Mouse (Mus musculus): ENCODE measurements around the gene D7Ertd443e. TPM values are rescaled to one million over a fixed set of nuclear protein-coding genes. Genes with fewer than 3 reads are reported as not detected.

D7Ertd443e gene
- 1 to 10 TPM; 6.7 to 9.5 (median 7.6) TPM for total RNA-seq (2022)

DNA sequence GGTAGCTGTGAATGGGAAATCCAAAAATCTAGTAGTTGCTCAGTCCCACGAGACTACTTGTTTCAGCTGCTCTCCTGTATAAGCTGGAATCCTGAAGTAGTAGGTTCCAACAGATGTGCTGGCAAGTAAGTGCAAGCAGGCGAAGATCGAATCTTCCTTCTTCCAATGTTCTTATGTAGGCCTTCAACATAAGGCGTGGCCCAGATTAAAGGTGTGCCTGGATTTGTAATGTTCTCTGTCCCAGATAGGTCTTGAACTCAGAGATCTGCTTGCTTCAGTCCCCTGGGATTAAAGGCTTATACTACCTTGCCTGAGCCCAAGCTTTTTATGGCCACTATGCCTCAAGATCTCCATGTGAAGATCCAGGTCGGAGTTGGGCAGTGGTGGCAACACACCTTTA is at the start of gene D7Ertd443e:
TSS of gene D7Ertd443e (minus strand) at position 101 of the 400 bp plus-strand sequence.
- no peak for DNase-seq (ENCODE audit: low spot score)

- DNase-seq (ENCODE audit: low spot score): no peak
Measured at GRCm38 (mm10) chr7:134431681-134432080, 46.2 kb upstream of the D7Ertd443e start.

GRCm38 (mm10) chr7:134428676-134429075 is 43.2 kb upstream of the D7Ertd443e start:
- no peak for DNase-seq (ENCODE audit: low spot score)

DNA sequence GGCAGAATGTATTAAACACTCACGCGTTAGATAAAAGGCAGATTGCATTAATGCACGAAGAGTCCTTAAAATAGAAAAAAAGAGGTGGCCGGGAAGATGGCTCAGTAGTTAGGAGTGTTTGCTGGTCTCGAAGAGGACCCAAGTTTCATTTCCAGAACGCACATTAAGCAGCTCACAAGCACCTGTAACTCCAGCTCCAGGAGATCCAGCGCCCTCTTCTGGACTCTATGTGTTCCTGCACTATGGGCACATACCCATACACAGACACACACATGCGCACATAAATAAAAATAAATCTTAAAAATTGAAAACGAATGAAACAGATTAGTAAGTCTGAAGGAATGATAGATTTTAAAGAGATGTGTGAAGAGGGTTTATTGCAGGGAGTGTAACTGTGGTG is 29.6 kb upstream of the D7Ertd443e start:
- no peak for DNase-seq (ENCODE audit: low spot score)

DNA sequence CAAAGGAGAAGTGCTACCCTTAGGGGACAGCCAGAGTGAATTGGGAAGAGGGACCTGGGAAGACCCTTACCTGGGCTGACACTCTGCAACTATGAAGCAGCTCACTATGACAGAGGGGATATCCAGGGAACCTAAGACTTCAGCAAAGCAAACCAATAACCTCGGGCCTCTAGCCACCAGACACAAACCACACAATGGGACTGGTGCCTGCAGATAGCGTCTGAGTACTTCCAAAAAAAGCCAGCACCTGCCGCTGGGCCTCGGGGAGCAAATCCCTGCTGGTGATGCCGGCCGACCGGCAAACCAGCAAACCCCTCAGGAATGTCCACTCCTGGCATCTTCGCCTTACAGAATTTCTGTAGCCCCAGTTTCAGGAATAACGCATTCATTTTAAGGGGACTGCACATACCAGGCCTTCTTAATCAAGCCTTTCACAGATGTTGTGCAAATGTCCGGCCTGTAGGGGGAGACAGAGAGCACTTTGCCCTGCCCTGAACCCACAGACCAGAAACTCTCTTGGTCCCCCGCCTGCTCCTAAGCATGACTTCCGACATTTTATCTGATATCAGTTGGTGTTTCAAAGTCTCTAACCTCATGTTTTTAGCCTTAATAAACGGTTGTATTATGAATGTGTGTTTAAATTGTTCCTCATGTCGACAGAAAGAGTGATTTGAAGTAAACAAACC is 28.7 kb upstream of the D7Ertd443e start:
- no peak for DNase-seq (ENCODE audit: low spot score)

- no peak for DNase-seq (ENCODE audit: low spot score)
Measured at GRCm38 (mm10) chr7:134408641-134409040, 23.2 kb upstream of the D7Ertd443e start.

DNA sequence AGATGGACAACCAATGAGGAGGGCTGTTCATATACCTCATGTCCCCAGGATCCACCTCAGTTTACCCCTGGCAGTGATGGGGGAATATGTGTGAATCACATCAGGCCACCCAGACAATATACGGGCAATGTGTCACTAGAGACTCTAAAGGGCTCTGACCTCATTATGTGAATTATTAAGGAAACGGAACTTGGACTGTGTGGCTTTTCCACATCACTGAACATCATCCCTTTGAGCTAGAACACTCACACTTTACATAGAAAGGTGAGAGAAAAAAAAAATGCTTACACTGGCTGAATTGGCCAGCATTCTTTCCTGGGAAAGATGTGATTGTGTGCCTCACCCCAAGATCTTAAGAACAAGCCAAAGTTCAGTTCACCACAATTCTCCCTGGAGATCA is 15.3 kb upstream of the D7Ertd443e start:
- no peak for DNase-seq (ENCODE audit: low spot score)

DNA sequence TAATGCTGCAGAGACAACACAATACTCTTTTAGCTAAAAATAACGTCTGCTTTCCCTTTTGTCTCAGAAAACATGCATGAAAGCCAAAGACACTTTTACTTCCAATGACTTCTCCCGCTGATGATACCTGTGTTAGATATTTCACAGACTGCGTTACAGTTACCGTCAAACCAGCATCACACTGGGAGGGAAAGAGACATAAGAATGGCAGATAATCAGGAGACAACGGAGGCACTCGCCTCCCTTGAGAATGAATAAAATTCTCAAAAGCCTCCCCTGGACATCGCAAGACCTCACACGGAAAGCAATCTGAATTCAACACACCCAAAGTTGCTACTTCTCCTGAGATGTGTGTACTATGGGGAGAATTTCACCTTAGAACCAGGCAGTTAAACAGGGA is 11.3 kb upstream of the D7Ertd443e start:
- DNase-seq (ENCODE audit: low spot score): no peak

DNA sequence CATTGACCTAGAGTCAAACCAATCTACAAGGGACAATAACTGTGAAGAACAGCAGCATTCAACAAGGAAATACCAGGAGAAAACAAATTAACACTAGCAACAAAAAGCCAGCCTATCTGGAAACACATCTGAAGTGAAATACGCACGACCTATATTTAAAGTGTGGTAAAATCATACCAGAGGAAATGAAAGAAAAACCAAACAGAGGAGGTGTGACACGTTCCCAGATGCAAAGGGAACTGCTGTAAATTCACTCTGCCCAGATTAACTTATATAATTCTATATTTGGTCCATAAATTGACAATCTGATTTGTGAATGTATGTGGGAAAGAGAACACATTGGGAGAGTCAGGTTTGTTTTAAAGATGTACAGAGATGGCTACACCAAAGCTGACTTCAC is 2.7 kb downstream of the D7Ertd443e start:
- no peak for DNase-seq (ENCODE audit: low spot score)

GRCm38 (mm10) chr7:134381407-134381861 is 4.0 kb downstream of the D7Ertd443e start:
- DNase-seq (ENCODE audit: low spot score): peak; percentile 40

- no peak for DNase-seq (ENCODE audit: low spot score)
Measured at GRCm38 (mm10) chr7:134378273-134378672, 7.2 kb downstream of the D7Ertd443e start.

GRCm38 (mm10) chr7:134376786-134377185 is 8.7 kb downstream of the D7Ertd443e start:
- DNase-seq (ENCODE audit: low spot score): no peak

- DNase-seq (ENCODE audit: low spot score): peak; percentile 7
Measured at GRCm38 (mm10) chr7:134372276-134372675, 13.2 kb downstream of the D7Ertd443e start.

DNA sequence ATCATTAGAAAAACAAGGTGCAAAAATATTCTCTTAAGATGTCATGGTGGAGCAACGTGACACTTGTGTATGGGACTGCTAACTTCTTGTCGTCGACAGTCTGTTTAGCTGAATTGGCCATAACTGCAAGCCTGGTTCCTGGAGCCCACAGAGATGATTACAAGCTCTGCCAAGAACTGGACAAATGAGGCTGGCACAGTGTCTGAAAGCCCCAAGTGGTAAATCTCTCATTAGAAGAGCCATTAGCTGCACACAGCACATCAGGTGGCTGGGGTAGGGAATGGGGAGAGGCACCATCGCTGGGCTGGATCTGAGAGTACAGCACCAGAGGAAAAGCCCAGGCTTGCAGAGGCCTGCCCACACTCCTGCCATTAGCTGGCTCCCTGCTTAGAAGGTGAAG is 16.2 kb downstream of the D7Ertd443e start:
- no peak for DNase-seq (ENCODE audit: low spot score)

DNA sequence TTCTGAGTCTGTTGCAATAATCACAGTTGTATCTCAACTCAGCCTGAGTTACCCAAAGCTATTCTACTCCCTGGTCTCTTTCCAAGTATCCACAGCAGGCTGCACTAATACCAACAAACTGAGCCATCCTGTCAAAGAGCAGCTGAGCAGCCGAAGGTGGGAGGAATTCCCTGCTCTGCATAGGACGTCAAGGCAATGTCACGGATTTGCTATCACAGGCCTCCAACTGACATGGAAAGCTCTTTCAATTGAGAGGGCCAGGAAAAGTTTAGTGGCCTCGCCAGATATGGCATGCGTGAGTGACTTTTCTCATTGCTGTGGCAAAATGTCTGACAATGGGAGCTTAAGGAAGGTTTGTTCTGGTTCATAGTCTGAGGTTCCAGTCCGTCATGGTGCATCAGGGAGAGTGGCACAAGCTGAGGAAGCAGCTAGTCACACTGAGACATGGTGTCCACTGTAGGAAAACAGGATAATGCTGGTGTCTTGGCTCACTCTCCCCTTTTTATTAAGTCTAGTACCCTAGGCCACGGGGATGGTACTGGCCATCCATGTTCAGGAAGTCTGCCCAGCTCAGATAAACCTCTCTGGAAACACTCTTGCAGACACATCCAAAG is 23.1 kb downstream of the D7Ertd443e start:
- no peak for DNase-seq (ENCODE audit: low spot score)

DNA sequence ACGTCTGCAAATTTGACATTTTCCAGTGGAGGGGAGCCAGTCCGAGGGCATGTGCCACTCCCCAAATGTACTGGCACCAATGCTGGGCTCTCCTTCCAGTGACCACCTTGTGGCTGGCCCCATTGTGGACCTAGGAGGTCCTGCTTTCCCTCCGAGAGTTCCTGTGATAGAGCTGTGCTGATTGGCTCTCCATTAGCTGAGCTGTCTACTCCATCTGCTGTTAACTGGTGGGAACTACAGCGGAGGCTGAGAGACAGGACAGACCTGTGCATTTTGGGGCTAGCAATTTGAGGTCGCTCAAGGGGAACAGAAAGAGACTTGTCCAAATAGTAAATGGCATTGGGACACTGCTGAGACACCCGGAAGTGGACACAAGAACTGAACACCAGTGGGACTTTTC is 36.6 kb downstream of the D7Ertd443e start:
- peak; percentile 59 for DNase-seq (ENCODE audit: low spot score)

GRCm38 (mm10) chr7:134342202-134342601 is 43.3 kb downstream of the D7Ertd443e start:
- no peak for DNase-seq (ENCODE audit: low spot score)

GRCm38 (mm10) chr7:134335951-134336350 is 49.5 kb downstream of the D7Ertd443e start:
- no peak for DNase-seq (ENCODE audit: low spot score)

- DNase-seq (ENCODE audit: low spot score): no peak
Measured at GRCm38 (mm10) chr7:134320979-134321378, 64.5 kb downstream of the D7Ertd443e start.

DNA sequence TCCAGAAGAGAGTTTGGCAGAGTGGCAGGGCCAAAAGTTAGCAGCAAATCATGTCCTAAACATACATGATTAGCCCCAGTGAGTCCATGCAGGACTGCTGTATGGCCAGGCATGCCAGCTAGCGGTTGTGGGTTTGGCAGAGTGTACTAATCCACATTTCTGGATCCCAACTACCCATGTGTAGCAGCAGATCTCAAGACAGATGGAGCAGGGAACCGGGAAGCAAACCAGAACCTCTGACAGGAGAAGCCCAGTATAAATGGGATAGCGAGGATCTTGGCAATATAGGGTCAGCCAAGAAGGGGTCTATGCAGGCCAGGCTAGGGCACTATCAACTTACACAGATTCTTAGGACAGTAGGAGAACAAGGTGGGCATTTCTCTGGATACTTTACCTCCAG is 83.4 kb downstream of the D7Ertd443e start:
- no peak for DNase-seq (ENCODE audit: low spot score)

DNA sequence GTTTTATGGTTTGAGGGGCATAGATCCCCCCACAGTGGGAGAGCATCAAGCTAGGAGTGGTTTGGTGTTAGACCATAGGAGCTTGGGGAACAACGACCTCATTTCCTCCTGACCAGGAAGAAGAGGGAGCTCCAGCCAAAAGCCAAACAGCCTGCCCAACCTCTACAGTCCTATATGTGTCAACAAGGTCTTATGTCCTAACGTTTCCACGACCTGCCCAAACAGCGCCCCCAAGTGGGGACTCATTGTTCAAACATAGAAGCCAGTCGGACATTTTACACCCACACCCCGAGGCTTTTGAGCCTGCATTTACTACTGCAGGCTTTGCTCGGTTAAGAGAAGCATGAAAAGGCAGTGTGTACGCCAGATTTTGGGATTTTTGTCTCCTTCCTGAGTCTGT is 84.2 kb downstream of the D7Ertd443e start:
- DNase-seq (ENCODE audit: low spot score): no peak

DNA sequence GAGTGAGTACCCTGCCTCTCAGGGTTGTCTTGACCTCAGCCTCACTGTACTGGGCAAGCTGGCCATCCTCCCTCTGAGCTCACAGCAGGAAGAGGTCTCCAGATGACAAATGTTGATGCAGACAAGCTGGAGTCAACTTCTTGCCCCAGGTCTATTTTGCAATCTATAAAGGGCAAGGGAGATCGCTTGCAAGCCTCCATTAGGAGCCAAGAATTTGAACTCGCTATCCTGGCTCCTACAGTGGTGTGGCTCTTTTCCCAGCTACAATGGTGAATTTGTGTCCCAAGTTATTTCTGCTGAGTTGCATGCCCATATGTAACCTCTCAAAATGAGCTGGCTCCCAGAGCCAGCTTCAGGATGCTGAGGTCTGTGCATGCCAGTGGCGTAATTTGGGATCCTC is 92.7 kb downstream of the D7Ertd443e start:
- peak; percentile 19 for DNase-seq (ENCODE audit: low spot score)

DNA sequence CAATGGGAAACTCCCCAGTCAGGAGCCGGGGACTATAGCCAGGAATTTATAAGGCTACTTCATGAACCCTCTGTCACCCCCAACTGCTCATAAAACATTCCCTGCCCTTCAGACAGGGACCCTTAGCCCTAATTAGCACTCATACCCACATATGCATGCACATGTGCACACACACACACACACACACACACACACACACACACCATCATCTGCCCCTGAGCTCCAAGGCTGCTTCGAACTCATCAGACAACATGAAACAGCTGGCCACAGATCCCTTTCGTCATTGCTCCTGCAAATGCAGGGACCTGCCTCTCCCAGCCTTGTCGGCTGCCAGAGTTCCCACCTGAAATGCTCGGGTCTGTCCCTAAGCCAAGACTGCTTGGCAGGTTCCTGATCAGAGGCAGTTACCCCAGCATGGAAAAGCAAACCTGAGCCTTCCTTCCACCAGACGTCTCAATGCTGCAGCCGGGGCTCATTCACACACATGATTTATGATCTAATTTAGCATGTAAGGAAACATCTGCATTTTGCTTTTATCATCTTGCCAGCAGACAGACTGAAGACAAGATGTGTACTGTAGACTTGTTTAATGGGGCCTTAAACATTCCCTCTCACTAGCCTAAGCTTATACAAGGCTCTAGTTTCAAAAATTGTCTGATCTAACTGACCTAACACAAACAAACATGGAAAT is 95.7 kb downstream of the D7Ertd443e start:
- no peak for DNase-seq (ENCODE audit: low spot score)

Measured in heart, adult 8-10 months (tissue).